In the genomic region with DNA sequence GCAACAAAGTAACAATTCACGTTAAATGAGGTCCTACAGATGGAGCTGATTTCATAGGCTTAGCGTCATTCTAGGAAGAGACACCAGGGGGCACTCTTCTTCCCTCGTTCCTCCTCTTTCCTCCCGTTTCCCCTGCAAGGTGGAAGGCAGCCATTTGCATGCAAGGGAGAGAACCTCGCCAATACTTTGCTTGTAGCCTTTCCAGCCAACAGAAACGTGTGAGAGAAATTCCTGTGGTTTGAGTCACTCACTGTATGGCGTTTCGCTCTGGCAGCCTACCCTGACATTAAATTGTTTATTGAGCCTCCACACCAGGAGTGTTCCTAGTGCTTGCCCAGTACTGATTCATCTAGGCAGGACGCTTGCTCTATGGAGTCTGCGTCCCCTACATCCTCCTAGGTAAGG, we compare ENCODE assay signal across 8 mouse cellular contexts.
DNase-seq lines count a peak whose midpoint lies in the region; ATAC-seq lines count a peak whose summit lies in the region.

No protein-coding gene starts in this region.

- peak; percentile 63 for DNase-seq in A20 (ENCODE audit: low read depth, low spot score)
- peak; percentile 71 for DNase-seq in adrenal gland, postnatal 25 days
- DNase-seq in embryonic facial prominence, embryonic 14.5 days (ENCODE audit: low spot score) = peak; percentile 93
- DNase-seq in telencephalon, adult 2 months (ENCODE audit: low read depth, low spot score) = peak; percentile 50

- peak; percentile 64 for ATAC-seq in embryonic facial prominence, embryonic 14.5 days (ENCODE audit: low read depth)
- ATAC-seq in heart, embryonic 13.5 days (ENCODE audit: extremely low read depth, insufficient number of reproducible peaks, low FRiP score, low TSS enrichment) = no peak
- ATAC-seq in kidney, embryonic 16.5 days (ENCODE audit: low FRiP score, low TSS enrichment) = peak; percentile 66
- peak; percentile 78 for ATAC-seq in limb, embryonic 15.5 days (ENCODE audit: insufficient number of reproducible peaks, low FRiP score, low TSS enrichment, low read depth)
- 0 out of 2 replicates have a peak, but pooled peaks have one; percentile 50 for ATAC-seq in monocyte, adult 5-6 weeks (replicated peaks; ENCODE audit: insufficient number of reproducible peaks, low FRiP score, low TSS enrichment, poor library complexity, severe bottlenecking)

- H3K27ac ChIP-seq in embryonic facial prominence, embryonic 14.5 days (replicated peaks; ENCODE audit: low read depth, low read length) = no peak overlapping the region
- H3K27ac ChIP-seq in heart, embryonic 13.5 days (replicated peaks) = no peak overlapping the region
- H3K27ac ChIP-seq in kidney, embryonic 16.5 days (ENCODE audit: low read length) = no peak overlapping the region
- H3K27ac ChIP-seq in limb, embryonic 15.5 days = peak overlapping the region; percentile 59; the same call in 1 of the 2 replicates

- no peaks in the 10 kb centered on the region for H3K9me3 ChIP-seq in embryonic facial prominence, embryonic 14.5 days (ENCODE audit: control insufficient read depth, low read length)
- H3K9me3 ChIP-seq in heart, embryonic 13.5 days = 0 out of 2 replicates have a peak, but pooled peaks cover 8% of the 10 kb centered on the region
- no peaks in the 10 kb centered on the region for H3K9me3 ChIP-seq in kidney, embryonic 16.5 days (ENCODE audit: low read length)
- no peaks in the 10 kb centered on the region for H3K9me3 ChIP-seq in limb, embryonic 15.5 days

- H3K36me3 ChIP-seq in embryonic facial prominence, embryonic 14.5 days (ENCODE audit: control insufficient read depth, insufficient read depth, low read length) = no peaks in the 10 kb centered on the region
- H3K36me3 ChIP-seq in heart, embryonic 13.5 days = no peaks in the 10 kb centered on the region
- H3K36me3 ChIP-seq in kidney, embryonic 16.5 days (ENCODE audit: insufficient read depth, low read length) = no peaks in the 10 kb centered on the region
- H3K36me3 ChIP-seq in limb, embryonic 15.5 days = no peaks in the 10 kb centered on the region

- no peaks in the 10 kb centered on the region for H3K27me3 ChIP-seq in embryonic facial prominence, embryonic 14.5 days (replicated peaks; ENCODE audit: control insufficient read depth, insufficient read depth, low read length)
- no peaks in the 10 kb centered on the region for H3K27me3 ChIP-seq in heart, embryonic 13.5 days (replicated peaks)
- no peaks in the 10 kb centered on the region for H3K27me3 ChIP-seq in kidney, embryonic 16.5 days (ENCODE audit: insufficient read depth, low read length)
- H3K27me3 ChIP-seq in limb, embryonic 15.5 days = no peaks in the 10 kb centered on the region

- H3K4me3 ChIP-seq in embryonic facial prominence, embryonic 14.5 days (ENCODE audit: low read depth, low read length) = no peak overlapping the region
- peak overlapping the region; percentile 28 for H3K4me3 ChIP-seq in heart, embryonic 13.5 days
- no peak overlapping the region for H3K4me3 ChIP-seq in kidney, embryonic 16.5 days (ENCODE audit: low read length)
- peak overlapping the region; percentile 17; the same call in 1 of the 2 replicates for H3K4me3 ChIP-seq in limb, embryonic 15.5 days

- H3K9ac ChIP-seq in embryonic facial prominence, embryonic 14.5 days (ENCODE audit: low read depth, low read length) = no peak overlapping the region
- no peak overlapping the region for H3K9ac ChIP-seq in heart, embryonic 13.5 days
- H3K9ac ChIP-seq in kidney, embryonic 16.5 days (replicated peaks; ENCODE audit: low read length) = no peak overlapping the region
- H3K9ac ChIP-seq in limb, embryonic 15.5 days = no peak overlapping the region

- no peaks in the 10 kb centered on the region for H3K4me1 ChIP-seq in embryonic facial prominence, embryonic 14.5 days (ENCODE audit: control insufficient read depth, insufficient read depth, low read length)
- peaks cover 18% of the 10 kb centered on the region for H3K4me1 ChIP-seq in heart, embryonic 13.5 days
- H3K4me1 ChIP-seq in kidney, embryonic 16.5 days (ENCODE audit: insufficient read depth, low read length) = 0 out of 2 replicates have a peak, but pooled peaks cover 2% of the 10 kb centered on the region
- 0 out of 2 replicates have a peak, but pooled peaks cover 5% of the 10 kb centered on the region for H3K4me1 ChIP-seq in limb, embryonic 15.5 days

- 15% methylated on average over 10 of the region's 10 CpGs for WGBS in embryonic facial prominence, embryonic 14.5 days
- 12% methylated on average over 10 of the region's 10 CpGs for WGBS in heart, embryonic 13.5 days
- WGBS in kidney, embryonic 16.5 days = 10% methylated on average over 10 of the region's 10 CpGs
- WGBS in limb, embryonic 15.5 days = 7% methylated on average over 10 of the region's 10 CpGs

- peak overlapping the region; percentile 44 for H3K4me2 ChIP-seq in embryonic facial prominence, embryonic 14.5 days (ENCODE audit: low read depth, low read length)
- peak overlapping the region; percentile 59 for H3K4me2 ChIP-seq in heart, embryonic 13.5 days
- peak overlapping the region; percentile 44 for H3K4me2 ChIP-seq in kidney, embryonic 16.5 days (replicated peaks; ENCODE audit: low read depth, low read length)
- H3K4me2 ChIP-seq in limb, embryonic 15.5 days = peak overlapping the region; percentile 33

Comparison
In these comparisons a context has a peak if more than half of its experiments do, and no peak if none do; other contexts are left out.
1. H3K4me3 ChIP-seq: peak in heart, embryonic 13.5 days (single experiment) and limb, embryonic 15.5 days (single experiment); none in embryonic facial prominence, embryonic 14.5 days (single experiment) and kidney, embryonic 16.5 days (single experiment).
2. Peak in every context shown above with its lines, with median percentiles within 50 percentile points of each other: DNase-seq and H3K4me2 ChIP-seq.